Mouse (Mus musculus): ENCODE data around the gene Tec.

Gene Tec

DNA sequence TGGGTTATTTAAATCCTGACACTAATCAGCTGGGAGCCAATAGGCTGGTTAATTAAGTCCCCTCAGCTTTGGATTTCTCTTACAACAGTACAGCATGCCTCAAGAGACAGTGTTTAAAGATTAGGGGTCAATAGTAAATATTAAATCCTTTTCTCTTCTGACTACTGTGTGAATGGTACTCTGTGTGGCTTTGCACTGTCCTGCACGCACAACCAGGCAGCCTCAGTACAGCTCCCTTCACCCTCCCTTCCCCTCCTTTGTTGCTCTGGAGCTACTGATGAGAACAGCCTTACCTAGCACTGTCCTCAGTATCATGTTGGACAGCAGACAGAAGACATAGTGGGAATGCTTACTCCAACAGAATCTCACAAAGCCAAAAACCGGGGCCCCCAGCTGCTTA, 58.8 kb downstream of the Tec start:
- in situ Hi-C loops (cut with MboI; ENCODE audit: unreplicated experiment in 2 of 2), result loop anchor here in 1 of 2 experiments (25.0 kb wide), 1 partner anchor 453 kb away; the partner anchor contains the start of gene Fryl

DNA sequence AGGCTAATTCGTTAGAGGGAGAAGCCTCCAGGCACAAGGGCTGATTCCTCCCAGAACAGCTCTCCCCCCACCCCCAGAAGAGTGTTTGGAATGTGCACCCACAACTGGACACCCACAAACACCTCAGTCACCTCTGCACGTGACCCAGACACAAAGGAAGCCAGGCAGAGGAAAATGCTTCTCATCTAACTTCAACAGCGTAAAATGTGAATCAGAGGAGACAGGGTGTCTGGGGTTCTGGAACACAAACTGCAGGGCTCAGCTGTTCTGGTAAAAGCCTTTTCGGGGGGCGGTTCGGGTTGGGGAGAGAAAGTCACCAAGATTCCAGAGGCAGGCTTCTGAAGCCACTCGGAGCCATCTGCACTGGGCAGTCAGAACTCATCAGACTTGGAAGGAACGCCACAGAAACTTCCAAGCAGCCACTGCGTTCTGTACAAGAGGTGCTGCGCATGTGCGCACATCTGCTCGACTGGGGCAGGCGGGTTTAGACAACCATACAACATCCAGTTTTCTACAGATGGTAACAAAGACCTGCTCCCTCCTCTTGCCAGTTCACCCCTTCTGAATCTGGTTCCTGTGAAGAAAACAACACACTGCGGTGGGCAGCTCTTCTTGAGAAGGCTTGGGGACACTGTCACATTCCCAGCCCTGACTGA, 59.7 kb downstream of the Tec start:
- in situ Hi-C loops (cut with MboI; ENCODE audit: unreplicated experiment in 2 of 2), result loop anchor here in 1 of 2 experiments (25.0 kb wide), 1 partner anchor 454 kb away; the partner anchor contains the start of gene Fryl

DNA sequence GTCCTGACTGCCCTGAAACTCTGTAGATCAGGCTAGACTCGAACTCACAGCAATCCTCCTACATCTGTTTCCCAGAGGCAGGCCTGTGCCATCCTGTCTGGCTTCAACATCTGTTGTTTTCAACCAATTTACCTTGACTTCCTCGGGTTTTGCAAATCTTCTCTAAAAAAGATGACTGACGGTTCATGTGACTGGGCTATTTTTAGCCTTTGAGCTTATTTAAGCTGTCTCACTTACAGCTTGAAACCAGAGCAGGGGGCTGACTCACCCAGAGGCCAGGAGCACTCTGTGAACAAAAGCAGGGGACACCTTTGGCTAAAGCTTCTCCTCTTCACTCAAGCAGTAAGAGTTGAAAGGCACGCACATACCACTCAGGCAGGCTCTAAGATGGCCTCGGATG, 65.4 kb downstream of the Tec start:
- in situ Hi-C loops (cut with MboI; ENCODE audit: unreplicated experiment in 2 of 2), result loop anchor here in 1 of 2 experiments (25.0 kb wide), 1 partner anchor 459 kb away; the partner anchor contains the start of gene Fryl

DNA sequence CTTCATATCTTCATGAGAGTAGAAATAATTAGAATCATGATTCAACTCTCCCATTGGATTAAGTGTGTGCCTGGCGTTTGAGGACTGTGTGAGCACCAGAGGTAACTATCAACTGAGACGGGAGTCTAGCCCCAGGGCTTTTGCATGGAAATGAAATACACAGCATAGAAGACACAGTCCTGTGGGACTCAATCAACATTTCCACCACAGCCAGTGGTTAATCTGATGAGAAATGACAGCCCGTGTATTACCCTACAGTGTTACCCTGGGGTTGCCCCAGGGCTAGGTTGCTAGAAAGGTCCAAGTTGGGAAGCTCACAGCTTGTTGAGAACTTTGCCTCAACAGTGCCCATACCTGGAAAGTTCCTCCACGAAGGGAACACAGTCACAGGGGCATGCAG, 69.7 kb downstream of the Tec start:
- in situ Hi-C loops (cut with MboI; ENCODE audit: unreplicated experiment in 2 of 2), result loop anchor here (5.0 kb wide), 1 partner anchor 36 kb away; no protein-coding TSS in a partner anchor

DNA sequence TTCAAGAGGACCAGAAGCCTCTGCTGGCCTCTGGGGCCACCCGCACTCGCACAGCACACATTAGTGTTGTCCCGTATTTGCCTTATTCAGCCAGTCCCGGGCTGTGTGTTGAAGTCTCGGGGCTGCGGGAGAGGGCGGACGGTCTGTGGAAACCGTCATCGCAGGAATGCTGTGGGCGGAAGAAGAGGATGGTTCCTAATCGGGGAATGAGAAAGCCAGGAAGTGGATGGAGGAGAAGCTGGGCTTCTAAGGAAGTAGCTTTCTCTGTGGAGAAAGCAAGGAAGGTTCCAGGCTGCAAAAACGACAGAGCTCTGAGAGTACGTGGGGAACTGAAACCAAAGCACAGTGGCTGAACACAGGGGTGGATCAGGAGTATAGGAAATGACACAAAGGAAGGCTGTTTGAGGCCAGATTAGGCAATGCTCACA, 72.1 kb downstream of the Tec start:
- in situ Hi-C loops (cut with MboI; ENCODE audit: unreplicated experiment in 2 of 2), result loop anchor here (5.0 kb wide), 1 partner anchor 34 kb away; no protein-coding TSS in a partner anchor

DNA sequence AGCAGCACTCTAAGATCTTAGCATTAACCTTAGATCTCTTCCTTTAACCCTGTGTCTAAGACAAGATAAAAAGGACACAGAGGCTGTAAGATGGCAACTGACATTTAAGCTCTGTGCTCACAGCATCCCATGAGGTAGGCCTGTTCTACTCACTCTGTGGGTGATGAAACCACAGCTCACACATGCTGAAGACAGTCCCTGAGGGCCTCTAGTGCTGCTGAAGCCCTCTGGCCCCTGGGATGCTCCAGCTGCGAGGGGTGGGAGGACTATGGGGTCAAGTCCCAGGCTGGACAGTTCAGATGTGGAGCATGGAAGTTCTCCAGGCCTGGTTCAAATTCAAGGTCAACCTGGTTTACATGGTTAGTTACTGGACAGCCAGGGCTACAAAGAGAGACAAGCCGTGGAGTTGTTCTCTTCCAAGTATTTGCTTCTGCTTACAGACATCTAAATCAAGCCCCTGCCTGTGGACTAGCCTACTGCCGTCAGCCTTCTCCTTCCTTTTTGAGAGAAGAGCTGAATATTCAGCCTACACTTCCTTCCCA, 74.9 kb downstream of the Tec start:
- in situ Hi-C loops (cut with MboI; ENCODE audit: unreplicated experiment in 2 of 2), result no loop called here

DNA sequence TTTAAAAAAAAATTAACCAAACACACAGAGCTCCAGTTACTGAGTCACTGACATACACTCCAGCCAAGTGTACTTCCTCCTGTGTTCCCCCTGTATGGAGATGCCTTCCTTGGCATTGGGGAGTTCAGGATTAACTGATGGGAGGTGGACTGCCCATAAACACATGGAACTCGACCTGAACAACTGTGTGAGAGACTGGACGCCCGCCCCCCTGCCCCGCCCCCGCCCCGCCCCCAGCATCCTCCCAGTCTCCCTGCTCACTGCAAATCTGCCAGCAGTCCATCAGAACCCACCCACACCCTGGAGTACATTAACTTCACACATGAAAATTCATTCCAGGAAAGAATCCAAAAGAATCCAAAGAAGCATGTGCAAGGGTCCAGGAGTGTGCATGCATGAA, 76.5 kb downstream of the Tec start:
- in situ Hi-C loops (cut with MboI; ENCODE audit: unreplicated experiment in 2 of 2), result no loop called here

DNA sequence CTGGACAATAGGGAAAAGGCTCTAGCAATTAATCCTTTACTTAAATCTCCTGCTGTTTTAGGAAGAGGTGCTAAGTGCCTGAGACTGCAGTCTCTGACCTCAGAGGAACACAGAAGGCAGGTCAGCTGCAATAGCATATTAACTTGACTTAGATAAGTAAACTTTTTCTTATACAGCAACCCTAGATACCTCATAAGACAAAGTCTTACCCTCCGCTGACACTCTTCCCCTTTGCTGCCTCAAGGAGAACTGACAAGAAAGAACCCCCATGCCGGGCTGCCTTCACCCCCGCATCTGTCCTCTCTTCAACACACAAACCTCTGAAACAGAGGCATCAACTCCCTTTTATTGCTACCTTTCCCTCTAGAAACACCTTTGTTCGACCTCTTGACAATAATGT, 76.9 kb downstream of the Tec start:
- in situ Hi-C loops (cut with MboI; ENCODE audit: unreplicated experiment in 2 of 2), result no loop called here

DNA sequence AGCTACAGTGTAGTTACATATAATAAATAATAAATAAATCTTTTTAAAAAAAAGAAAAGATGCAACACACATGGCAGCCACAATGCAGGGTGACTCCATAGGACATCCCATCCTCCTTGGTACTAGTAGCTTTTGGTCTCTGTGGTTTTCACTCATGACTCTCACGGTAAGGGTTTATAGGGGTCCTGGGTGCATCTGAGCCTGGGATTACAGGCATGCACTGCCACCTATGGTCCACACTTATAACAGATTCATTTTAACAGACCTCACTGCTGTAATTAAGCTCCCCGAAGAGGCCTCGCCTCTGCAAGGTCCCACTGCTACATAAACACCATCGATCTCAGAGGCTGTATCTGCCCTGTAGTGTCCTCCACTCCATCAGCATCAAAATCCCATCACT, 82.8 kb downstream of the Tec start:
- in situ Hi-C loops (cut with MboI; ENCODE audit: unreplicated experiment in 2 of 2), result no loop called here

DNA sequence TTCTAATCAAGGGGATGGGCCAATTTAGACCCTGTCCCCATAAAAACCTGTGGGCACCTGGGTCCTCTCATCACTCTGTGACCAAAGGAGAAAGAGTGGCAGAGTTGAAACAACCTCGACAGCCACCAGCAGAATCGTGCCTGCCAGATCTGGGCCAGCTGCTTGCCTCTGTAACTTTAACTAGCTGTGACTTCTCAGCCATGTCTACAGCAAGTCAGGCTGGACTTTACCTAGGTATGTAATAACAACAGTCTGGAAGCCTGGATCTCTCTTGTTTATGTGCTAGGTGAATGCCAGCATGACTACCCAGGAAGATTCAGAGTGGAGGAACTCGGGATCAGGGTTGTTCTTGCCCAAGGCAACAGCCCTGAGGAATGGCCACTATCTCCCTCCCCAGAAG, 83.6 kb downstream of the Tec start:
- in situ Hi-C loops (cut with MboI; ENCODE audit: unreplicated experiment in 2 of 2), result no loop called here

DNA sequence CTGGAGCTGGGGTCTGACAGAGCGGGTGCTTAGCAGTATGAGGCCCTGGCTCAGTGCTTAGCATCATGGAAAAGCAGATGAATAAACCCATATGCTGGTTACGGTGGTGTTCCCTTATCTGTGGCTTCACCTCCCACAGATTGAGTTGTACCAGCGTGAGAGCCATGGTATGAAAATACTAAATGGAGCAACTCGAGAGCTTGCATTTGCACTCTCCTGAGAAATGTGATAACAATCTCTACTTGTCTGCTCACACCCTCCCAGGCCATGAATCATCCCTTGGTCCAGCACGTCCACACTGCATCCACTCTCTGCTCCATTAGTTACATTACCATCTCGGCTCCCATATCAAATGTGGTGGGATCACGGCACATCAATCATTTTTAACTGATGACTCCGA, 84.3 kb downstream of the Tec start:
- in situ Hi-C loops (cut with MboI; ENCODE audit: unreplicated experiment in 2 of 2), result no loop called here

DNA sequence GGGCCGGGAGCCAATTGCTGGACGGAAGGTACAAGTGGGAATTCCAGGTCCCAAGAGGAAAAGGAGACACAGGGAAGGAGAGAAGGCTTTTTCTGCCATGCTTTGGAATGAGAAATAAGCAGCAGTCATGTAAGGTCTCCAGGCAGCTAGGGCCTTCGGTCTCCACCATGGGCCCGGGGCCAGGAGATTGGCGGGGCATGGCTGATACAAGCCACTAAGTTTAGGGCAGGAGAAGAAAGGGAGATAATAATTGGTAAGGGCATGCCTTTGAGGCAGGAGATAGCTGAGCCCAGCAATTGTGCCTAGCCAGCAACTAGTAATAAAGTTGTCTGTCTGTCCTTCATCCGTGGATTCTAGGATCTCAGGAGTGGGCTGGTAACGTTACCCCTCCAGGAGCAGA, 85.2 kb downstream of the Tec start:
- in situ Hi-C loops (cut with MboI; ENCODE audit: unreplicated experiment in 2 of 2), result no loop called here

DNA sequence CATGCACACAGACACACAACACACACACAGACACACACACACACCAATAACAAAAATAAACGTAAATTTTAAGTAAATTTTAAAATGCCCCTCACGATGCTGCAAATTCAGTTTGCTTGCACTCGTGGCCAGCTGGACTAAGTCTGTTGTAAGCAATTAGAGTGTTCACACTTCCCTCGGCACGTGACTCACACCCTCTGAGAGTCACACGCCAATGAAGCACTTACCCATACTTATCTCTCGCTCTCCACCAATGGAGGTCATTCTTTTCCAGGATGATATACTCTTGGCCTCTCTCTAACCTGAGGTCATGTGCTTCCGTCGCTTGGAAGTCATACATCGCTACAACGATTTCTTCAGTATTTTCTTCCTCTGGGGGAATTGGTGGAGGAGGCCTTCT, 86.5 kb downstream of the Tec start:
- in situ Hi-C loops (cut with MboI; ENCODE audit: unreplicated experiment in 2 of 2), result no loop called here

DNA sequence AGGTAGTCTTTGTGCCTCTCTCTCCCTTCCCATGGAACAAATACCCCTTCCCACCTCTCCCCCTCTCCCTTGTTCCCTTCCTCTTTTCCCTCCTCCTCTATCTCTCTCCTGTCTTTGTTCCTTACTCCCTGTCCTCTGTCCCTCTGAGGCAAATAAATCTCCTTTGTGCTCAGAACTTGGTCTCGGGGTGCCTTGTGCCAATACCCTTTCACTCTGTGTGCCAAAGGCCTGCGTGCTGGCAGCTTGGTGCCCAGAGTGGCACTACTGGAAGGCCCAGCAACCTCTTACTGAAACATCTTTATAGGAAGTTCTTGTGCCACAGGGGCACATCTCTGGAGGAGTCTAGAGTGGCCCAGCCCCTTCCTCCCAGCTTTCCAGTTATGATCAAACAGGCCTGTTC, 91.7 kb downstream of the Tec start:
- in situ Hi-C loops (cut with MboI; ENCODE audit: unreplicated experiment in 2 of 2), result no loop called here

DNA sequence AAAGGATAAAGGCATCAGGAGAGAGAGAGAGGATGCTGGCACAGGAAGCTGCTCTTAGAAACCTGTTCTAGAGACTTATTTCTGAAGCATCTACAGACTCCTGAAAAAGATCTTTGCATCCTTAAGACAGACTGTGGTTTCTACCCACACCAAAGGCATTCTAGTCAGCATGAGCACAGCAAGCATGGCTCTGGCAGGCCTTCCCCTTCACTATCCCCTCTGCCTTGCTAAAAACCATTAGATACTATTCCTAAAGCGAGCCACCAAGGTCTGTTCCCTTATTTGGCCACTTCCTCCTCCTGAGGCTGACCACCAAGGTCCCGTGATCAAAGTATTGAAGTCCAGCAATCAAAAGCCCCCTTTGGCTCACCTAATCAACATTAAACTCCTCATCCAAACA, 92.2 kb downstream of the Tec start:
- in situ Hi-C loops (cut with MboI; ENCODE audit: unreplicated experiment in 2 of 2), result no loop called here

DNA sequence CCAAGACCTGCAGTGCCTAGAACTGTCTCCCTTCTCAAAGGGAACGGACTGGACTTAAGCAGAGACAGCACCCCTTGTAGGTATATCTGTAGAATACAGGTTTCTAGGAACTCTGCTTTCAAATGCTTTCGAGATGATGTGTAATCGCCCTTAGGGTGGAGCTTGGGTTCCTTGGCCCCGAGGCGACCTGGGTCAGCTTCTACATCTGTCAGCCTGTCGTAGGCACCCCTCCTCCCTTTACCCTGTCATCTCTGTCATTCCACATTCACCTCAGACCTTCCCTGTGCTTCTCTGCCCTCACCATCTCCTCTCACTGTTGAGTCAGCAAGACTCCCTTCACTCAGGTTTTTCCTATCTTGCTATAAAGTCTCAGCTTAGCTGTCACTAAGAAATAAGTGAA, 98.4 kb downstream of the Tec start:
- in situ Hi-C loops (cut with MboI; ENCODE audit: unreplicated experiment in 2 of 2), result loop anchor here in 1 of 2 experiments (25.0 kb wide), 1 partner anchor 1767 kb away; the partner anchor contains the start of genes Fip1l1 and Scfd2

DNA sequence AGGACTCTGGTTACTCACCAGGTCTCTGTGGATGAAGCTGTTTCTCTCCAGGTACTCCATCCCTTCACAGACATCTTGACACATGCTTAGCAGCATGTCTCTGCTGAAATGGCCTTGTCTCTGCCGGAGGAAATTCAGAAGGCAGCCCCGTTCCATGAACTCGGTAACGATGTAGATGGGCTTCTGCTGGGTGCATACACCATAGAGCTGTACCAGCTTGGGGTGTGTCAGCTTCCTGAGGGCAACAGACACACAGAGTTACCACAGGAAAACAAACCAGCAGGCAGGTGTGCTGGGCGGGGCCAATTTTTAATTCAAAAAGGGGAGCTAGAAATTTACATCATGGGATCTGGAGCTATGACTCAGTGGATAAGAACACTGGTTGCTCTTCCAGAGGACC, 104.7 kb downstream of the Tec start:
- in situ Hi-C loops (cut with MboI; ENCODE audit: unreplicated experiment in 2 of 2), result loop anchor here (5.0 to 25.0 kb wide), 4 partner anchors 34 to 1774 kb away; partner anchors contain the start of genes Fip1l1 (in 1 of the 2), Scfd2 (in 1 of the 2) and Tec (in 1 of the 2)

DNA sequence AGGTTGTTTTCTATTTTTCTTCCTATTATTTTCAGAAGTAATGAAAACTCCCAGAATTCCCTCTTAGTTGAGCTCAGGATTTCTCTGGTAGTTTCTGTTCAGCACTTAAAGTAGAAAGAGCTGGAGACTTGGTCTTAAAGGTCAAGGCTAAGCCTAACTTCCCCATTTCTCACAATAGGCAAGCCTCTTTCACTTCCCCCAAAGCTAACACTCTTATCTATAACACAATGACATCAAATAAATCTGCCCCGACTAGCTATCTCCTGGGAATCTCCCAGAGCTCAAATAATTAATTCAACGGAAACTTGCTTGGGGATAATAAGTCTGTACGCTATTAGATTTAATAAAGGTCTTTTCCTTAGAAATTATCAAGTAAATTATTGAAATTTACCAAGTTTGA, 105.3 kb downstream of the Tec start:
- in situ Hi-C loops (cut with MboI; ENCODE audit: unreplicated experiment in 2 of 2), result loop anchor here (5.0 to 25.0 kb wide), 4 partner anchors 34 to 1774 kb away; partner anchors contain the start of genes Fip1l1 (in 1 of the 2), Scfd2 (in 1 of the 2) and Tec (in 1 of the 2)

DNA sequence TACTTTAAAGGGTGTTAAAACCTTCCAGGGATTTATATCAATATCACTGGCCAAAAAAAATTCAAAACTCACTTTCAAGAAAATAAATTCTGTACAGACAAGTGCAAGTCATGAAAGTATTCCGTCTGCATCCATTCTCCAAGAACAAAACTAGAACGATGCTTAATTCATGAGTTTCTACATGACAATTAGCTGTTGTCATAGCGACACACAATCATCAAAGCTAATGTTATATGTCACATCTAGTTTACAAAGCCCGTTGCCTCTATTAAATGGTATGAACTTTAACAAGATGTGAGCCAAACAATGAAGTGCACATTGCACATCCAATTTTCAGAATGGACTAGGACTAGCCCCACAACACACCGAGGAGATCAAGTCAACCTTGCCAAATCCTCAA, 106.5 kb downstream of the Tec start:
- in situ Hi-C loops (cut with MboI; ENCODE audit: unreplicated experiment in 2 of 2), result loop anchor here (5.0 to 25.0 kb wide), 4 partner anchors 36 to 1776 kb away; partner anchors contain the start of genes Fip1l1 (in 1 of the 2), Scfd2 (in 1 of the 2) and Tec (in 1 of the 2)

DNA sequence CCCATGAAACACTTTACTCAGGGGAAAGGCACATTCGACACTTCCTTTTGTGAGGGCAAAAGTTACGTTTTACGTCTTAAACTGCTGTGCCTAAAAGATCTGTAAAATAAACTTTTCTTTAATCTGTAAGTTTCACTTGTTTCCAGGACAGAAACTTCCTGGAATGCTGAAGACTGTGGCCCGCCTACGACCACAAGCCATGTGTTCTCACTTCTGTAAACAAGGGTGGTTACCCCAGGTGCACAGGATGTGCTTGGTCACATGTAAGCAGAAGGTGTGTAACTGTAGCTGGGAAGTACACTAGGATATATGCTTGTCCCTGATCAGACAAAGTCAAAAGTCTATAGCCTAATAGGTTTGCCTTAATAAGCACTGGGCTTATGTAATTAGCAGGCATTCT, 107.0 kb downstream of the Tec start:
- in situ Hi-C loops (cut with MboI; ENCODE audit: unreplicated experiment in 2 of 2), result loop anchor here (5.0 to 25.0 kb wide), 4 partner anchors 36 to 1776 kb away; partner anchors contain the start of genes Fip1l1 (in 1 of the 2), Scfd2 (in 1 of the 2) and Tec (in 1 of the 2)

Data from v-Abl transformed pro-B cells (cell line).